Mouse (Mus musculus): ENCODE results near the gene Tdrd6. TPM values are rescaled to one million over a fixed set of nuclear protein-coding genes. Genes with fewer than 3 reads are reported as not detected.

The Tdrd6 gene
- polyA plus RNA-seq (2012) = not detected in 2 replicates

- no peak for TF ChIP-seq GATA1 (IDR thresholded peaks at IDR 0.05; ENCODE audit: low read length)
Observed at GRCm38 (mm10) chr17:43629496-43630426, at the start of gene Tdrd6. Tdrd6 (minus strand) TSS chr17:43630299.

DNA sequence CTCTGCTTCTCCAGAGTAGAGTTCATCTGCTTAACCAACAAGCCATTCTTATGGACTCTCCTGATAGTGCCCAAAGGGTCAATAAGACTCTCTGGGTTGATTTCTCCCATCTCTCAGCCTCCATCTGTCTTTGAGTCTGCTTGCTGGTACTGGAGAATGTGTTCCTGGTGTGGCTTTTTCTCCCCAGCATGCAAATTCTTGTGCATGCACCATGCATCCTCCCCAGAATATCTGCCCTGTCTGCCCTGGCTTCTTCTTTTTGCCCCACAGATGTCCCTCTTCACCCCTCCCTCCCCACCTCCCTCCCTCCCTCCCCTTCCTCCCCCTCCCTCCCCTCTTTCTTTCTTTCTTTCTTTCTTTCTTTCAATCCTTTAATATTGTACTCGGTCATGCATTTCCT, 47.2 kb upstream of the Tdrd6 start:
- TF ChIP-seq GATA1 (IDR thresholded peaks at IDR 0.05; ENCODE audit: low read length) = no peak

- TF ChIP-seq GATA1 (IDR thresholded peaks at IDR 0.05; ENCODE audit: low read length) = no peak
Observed at GRCm38 (mm10) chr17:43676241-43676640, 46.1 kb upstream of the Tdrd6 start.

GRCm38 (mm10) chr17:43675228-43675627, 45.1 kb upstream of the Tdrd6 start:
- no peak for TF ChIP-seq GATA1 (IDR thresholded peaks at IDR 0.05; ENCODE audit: low read length)

- TF ChIP-seq GATA1 (IDR thresholded peaks at IDR 0.05; ENCODE audit: low read length) = no peak
Observed at GRCm38 (mm10) chr17:43671907-43672306, 41.8 kb upstream of the Tdrd6 start.

DNA sequence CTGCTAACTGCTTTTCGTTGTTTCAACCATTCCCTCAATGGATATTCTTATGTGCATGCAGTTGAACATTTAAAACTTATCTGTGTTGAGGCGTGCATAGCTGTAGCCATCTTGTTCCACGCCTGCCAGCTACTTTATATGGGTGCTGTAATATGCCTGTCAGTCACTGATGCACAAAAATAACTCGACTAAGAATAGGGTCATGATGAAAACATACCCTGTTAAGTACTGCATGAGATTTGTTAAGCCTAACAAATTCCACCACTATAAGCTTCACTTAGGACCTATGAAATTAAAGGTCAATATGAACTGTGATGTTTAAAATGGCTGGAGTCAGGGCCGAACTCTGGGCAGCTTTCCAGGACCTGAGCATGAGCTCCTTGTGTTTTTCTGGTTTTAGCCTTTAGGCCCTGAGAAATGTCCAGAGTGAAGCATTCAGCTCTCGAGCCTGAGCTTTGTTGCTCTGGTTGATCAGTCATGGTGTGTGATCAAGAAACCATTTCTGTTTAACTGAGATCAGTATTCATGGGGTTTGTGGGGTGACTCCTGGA, 39.1 kb upstream of the Tdrd6 start:
- no peak for TF ChIP-seq GATA1 (IDR thresholded peaks at IDR 0.05; ENCODE audit: low read length)

- no peak for TF ChIP-seq GATA1 (IDR thresholded peaks at IDR 0.05; ENCODE audit: low read length)
Observed at GRCm38 (mm10) chr17:43667290-43667843, 37.3 kb upstream of the Tdrd6 start, which contains the start of gene Cyp39a1. Cyp39a1 (plus strand) TSS chr17:43667425.

DNA sequence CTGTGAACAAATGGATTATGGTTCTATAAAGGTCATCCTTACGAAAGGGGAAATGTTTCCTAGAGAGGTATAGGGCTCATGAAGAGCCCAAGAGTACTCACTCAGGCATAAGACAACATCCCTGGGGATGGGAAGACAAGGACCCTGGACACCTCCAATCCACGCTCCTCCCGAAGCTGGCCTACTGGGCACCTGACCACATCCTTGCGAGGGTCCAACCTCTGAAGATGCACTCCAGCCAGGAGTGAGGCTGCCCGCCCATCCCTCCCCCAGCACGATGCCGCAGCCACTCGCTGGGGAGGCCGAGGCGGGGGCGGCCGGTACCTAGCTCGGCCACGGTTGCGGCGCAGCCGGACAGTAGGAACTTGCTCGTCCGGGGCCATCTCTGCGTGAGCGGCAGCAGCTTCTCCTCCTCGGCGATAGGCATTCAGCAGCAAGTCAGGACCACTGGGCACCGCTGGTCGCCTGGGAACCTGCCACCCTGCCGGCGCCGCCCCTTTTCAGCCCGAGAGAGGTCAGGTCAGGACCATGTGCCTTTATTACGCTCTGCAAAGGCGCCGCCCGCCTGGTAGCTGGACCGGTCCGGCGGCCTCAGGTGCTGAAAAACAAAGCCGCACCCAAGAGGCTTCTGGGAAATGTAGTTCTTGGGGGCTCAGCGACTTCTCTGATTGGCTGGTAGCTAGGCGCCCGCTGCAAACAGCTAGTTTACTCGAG, 36.6 kb upstream of the Tdrd6 start, which contains the start of gene Slc25a27:
Slc25a27 (minus strand) TSS at position 639 of the 714 bp plus-strand sequence.
- TF ChIP-seq GATA1 (IDR thresholded peaks at IDR 0.05; ENCODE audit: low read length) = no peak

DNA sequence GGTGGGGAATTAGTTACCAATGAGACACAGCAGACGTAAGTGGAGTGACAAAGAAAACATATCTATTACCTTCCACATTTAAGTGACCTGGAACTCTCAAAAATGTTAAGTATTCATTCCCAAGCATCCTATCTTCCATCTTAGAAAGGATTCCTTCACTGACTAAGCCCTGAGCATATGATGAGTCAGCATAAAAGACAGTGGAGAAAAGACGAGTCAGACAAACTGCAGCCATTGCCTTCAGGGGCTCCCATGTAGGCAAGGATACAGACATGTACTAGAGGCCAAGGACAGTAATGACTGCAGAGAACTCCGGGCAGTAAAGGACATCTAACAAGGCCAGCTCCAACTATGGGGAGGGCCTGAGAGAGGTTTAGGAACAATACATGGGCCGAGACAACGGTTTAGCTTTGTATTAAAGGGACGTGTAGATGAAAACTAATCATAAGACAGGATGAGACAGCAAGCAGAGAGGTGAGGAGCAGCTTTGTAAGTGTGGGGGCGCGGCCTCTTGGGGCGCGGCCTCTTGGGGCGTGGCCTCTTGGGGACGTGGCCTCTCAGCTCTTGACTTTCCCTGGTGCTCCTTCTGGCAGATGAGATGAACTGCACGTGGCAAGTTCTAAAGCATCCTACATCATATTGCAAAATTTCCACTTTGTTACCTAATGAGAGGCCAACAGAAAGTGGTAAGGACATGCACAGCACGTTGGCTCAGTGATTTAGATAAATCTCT, 21.4 kb upstream of the Tdrd6 start:
- TF ChIP-seq GATA1 (IDR thresholded peaks at IDR 0.05; ENCODE audit: low read length) = no peak

- no peak for TF ChIP-seq GATA1 (IDR thresholded peaks at IDR 0.05; ENCODE audit: low read length)
Observed at GRCm38 (mm10) chr17:43649641-43650436, 19.7 kb upstream of the Tdrd6 start.

- TF ChIP-seq GATA1 (IDR thresholded peaks at IDR 0.05; ENCODE audit: low read length) = no peak
Observed at GRCm38 (mm10) chr17:43646925-43647324, 16.8 kb upstream of the Tdrd6 start.

DNA sequence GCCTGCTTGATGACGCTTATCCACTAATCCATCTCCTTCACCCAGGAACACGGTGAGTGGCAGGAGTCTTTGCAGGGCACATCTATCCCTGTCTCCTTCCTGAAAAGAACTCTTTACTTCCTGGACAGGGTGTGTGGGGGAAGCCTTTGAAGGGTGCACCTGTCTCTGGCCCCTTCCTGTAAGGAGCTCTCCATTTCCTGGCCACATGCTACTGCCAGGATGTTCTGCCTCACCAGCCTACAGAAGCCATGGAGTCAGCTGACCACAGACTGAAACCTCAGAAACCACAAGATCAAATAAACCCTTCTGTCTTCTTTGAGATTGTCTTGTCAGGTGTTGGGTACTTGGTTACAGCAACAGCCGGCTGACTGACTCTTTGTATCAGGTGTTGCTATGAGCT, 15.0 kb upstream of the Tdrd6 start:
- no peak for TF ChIP-seq GATA1 (IDR thresholded peaks at IDR 0.05; ENCODE audit: low read length)

DNA sequence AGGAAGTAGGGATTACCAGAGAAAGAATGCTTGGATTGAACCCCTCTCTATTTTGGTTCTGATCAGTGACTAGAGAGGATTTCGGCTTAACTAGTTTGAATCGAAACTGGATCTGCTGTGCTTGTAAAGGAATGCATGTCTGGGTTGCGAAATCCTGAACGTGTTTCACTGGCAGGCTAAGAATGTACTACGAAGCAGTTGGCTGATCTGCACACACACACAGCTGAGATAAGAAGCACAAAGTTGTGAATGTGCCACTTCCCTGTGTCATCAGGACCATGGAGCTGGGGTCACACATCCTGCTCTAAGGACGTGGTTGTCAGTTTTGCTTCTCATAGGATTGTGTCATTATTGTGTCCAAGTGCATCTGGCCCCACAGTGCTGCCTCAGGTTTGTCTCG, 14.3 kb upstream of the Tdrd6 start:
- no peak for TF ChIP-seq GATA1 (IDR thresholded peaks at IDR 0.05; ENCODE audit: low read length)

GRCm38 (mm10) chr17:43643191-43643590, 13.1 kb upstream of the Tdrd6 start:
- no peak for TF ChIP-seq GATA1 (IDR thresholded peaks at IDR 0.05; ENCODE audit: low read length)

All from G1E-ER4 (cell line).